Mouse (Mus musculus): Measurements from ENCODE around the gene Mdm2. TPM values are rescaled to one million over a fixed set of nuclear protein-coding genes. Genes with fewer than 3 reads are reported as not detected.

Mdm2 gene
- total and polyA plus RNA-seq, 3 experiments: 24.5 to 51.8 (median 50.1) TPM

GRCm38 (mm10) chr10:117672693-117673092 lies 37.9 kb downstream of the Mdm2 start:
- TF ChIP-seq POLR2A (IDR thresholded peaks at IDR 0.05; ENCODE audit: insufficient read depth, low read depth, low read length): no peak
- TF ChIP-seq EP300 (IDR thresholded peaks at IDR 0.05; ENCODE audit: insufficient read depth, low read depth, low read length): no peak
- no peak for TF ChIP-seq CTCF (IDR thresholded peaks at IDR 0.05)
- no peaks in the 10 kb centered on the region for H3K79me2 ChIP-seq (replicated peaks; ENCODE audit: control insufficient read depth, insufficient read depth, low read length)
- no peaks in the 10 kb centered on the region; the same call in 1 of the 2 replicates for H3K4me1 ChIP-seq (ENCODE audit: control insufficient read depth, insufficient read depth, low read length)
- no peaks in the 10 kb centered on the region for H3K36me3 ChIP-seq (ENCODE audit: control insufficient read depth, insufficient read depth, low read length)
- WGBS: 58% methylated on average over 7 of the region's 7 CpGs
- no peak overlapping the region for H3K9ac ChIP-seq (ENCODE audit: low read depth, low read length)
- intact Hi-C loops (cut with DNase I): loop anchor here (10.0 kb wide), 1 partner anchor 298 kb away; no protein-coding TSS in a partner anchor
- no peak for DNase-seq
- no peak overlapping the region for H3K27ac ChIP-seq
- no peaks in the 10 kb centered on the region for H3K27me3 ChIP-seq (ENCODE audit: control insufficient read depth, insufficient read depth, low read length)
- H3K4me3 ChIP-seq: no peak overlapping the region

GRCm38 (mm10) chr10:117671930-117672666 lies 38.5 kb downstream of the Mdm2 start:
- no peaks in the 10 kb centered on the region for H3K79me2 ChIP-seq (replicated peaks; ENCODE audit: control insufficient read depth, insufficient read depth, low read length)
- WGBS: 85% methylated on average over 13 of the region's 13 CpGs
- no peaks in the 10 kb centered on the region; the same call in 1 of the 2 replicates for H3K4me1 ChIP-seq (ENCODE audit: control insufficient read depth, insufficient read depth, low read length)
- no peak for DNase-seq
- intact Hi-C loops (cut with DNase I): loop anchor here (10.0 kb wide), 1 partner anchor 297 kb away; no protein-coding TSS in a partner anchor
- no peak overlapping the region for H3K9ac ChIP-seq (ENCODE audit: low read depth, low read length)
- H3K27ac ChIP-seq: no peak overlapping the region
- H3K36me3 ChIP-seq (ENCODE audit: control insufficient read depth, insufficient read depth, low read length): no peaks in the 10 kb centered on the region
- no peak for TF ChIP-seq POLR2A (IDR thresholded peaks at IDR 0.05; ENCODE audit: insufficient read depth, low read depth, low read length)
- no peak for TF ChIP-seq EP300 (IDR thresholded peaks at IDR 0.05; ENCODE audit: insufficient read depth, low read depth, low read length)
- no peak for TF ChIP-seq CTCF (IDR thresholded peaks at IDR 0.05)
- no peaks in the 10 kb centered on the region for H3K27me3 ChIP-seq (ENCODE audit: control insufficient read depth, insufficient read depth, low read length)
- H3K4me3 ChIP-seq: no peak overlapping the region

GRCm38 (mm10) chr10:117671266-117671665 lies 39.3 kb downstream of the Mdm2 start:
- intact Hi-C loops (cut with DNase I): loop anchor here (10.0 kb wide), 1 partner anchor 296 kb away; no protein-coding TSS in a partner anchor
- no peaks in the 10 kb centered on the region for H3K36me3 ChIP-seq (ENCODE audit: control insufficient read depth, insufficient read depth, low read length)
- no peaks in the 10 kb centered on the region for H3K79me2 ChIP-seq (replicated peaks; ENCODE audit: control insufficient read depth, insufficient read depth, low read length)
- H3K4me3 ChIP-seq: no peak overlapping the region
- H3K27ac ChIP-seq: no peak overlapping the region
- DNase-seq: no peak
- H3K9ac ChIP-seq (ENCODE audit: low read depth, low read length): no peak overlapping the region
- whole genome bisulfite sequencing: 90% methylated on average over 9 of the region's 9 CpGs
- TF ChIP-seq CTCF (IDR thresholded peaks at IDR 0.05): no peak
- TF ChIP-seq POLR2A (IDR thresholded peaks at IDR 0.05; ENCODE audit: insufficient read depth, low read depth, low read length): no peak
- no peak for TF ChIP-seq EP300 (IDR thresholded peaks at IDR 0.05; ENCODE audit: insufficient read depth, low read depth, low read length)
- no peaks in the 10 kb centered on the region for H3K27me3 ChIP-seq (ENCODE audit: control insufficient read depth, insufficient read depth, low read length)
- H3K4me1 ChIP-seq (ENCODE audit: control insufficient read depth, insufficient read depth, low read length): no peaks in the 10 kb centered on the region; the same call in 1 of the 2 replicates

GRCm38 (mm10) chr10:117670791-117671190 lies 39.8 kb downstream of the Mdm2 start:
- intact Hi-C loops (cut with DNase I): loop anchor here (10.0 kb wide), 1 partner anchor 296 kb away; no protein-coding TSS in a partner anchor
- TF ChIP-seq POLR2A (IDR thresholded peaks at IDR 0.05; ENCODE audit: insufficient read depth, low read depth, low read length) (no peak), EP300 (IDR thresholded peaks at IDR 0.05; ENCODE audit: insufficient read depth, low read depth, low read length) (no peak), CTCF (IDR thresholded peaks at IDR 0.05) (no peak)
- no peaks in the 10 kb centered on the region for H3K27me3 ChIP-seq (ENCODE audit: control insufficient read depth, insufficient read depth, low read length)

GRCm38 (mm10) chr10:117670092-117670491 lies 40.5 kb downstream of the Mdm2 start:
- H3K27me3 ChIP-seq (ENCODE audit: control insufficient read depth, insufficient read depth, low read length): no peaks in the 10 kb centered on the region
- 82% methylated on average over 3 of the region's 3 CpGs for WGBS
- no peaks in the 10 kb centered on the region for H3K79me2 ChIP-seq (replicated peaks; ENCODE audit: control insufficient read depth, insufficient read depth, low read length)
- no peak for DNase-seq
- no peak overlapping the region for H3K27ac ChIP-seq
- H3K4me1 ChIP-seq (ENCODE audit: control insufficient read depth, insufficient read depth, low read length): no peaks in the 10 kb centered on the region
- no peak overlapping the region for H3K9ac ChIP-seq (ENCODE audit: low read depth, low read length)
- intact Hi-C loops (cut with DNase I): loop anchor here (10.0 kb wide), 1 partner anchor 295 kb away; no protein-coding TSS in a partner anchor
- TF ChIP-seq POLR2A (IDR thresholded peaks at IDR 0.05; ENCODE audit: insufficient read depth, low read depth, low read length): no peak
- no peak for TF ChIP-seq EP300 (IDR thresholded peaks at IDR 0.05; ENCODE audit: insufficient read depth, low read depth, low read length)
- no peak for TF ChIP-seq CTCF (IDR thresholded peaks at IDR 0.05)
- no peaks in the 10 kb centered on the region for H3K36me3 ChIP-seq (ENCODE audit: control insufficient read depth, insufficient read depth, low read length)
- H3K4me3 ChIP-seq: no peak overlapping the region

More at GRCm38 (mm10) chr10:117670791-117671190, 39.8 kb downstream of the Mdm2 start:
- H3K9ac ChIP-seq (ENCODE audit: low read depth, low read length): no peak overlapping the region
- DNase-seq: no peak
- WGBS: 85% methylated on average over 5 of the region's 5 CpGs
- no peaks in the 10 kb centered on the region for H3K79me2 ChIP-seq (replicated peaks; ENCODE audit: control insufficient read depth, insufficient read depth, low read length)
- H3K4me1 ChIP-seq (ENCODE audit: control insufficient read depth, insufficient read depth, low read length): no peaks in the 10 kb centered on the region
- H3K36me3 ChIP-seq (ENCODE audit: control insufficient read depth, insufficient read depth, low read length): no peaks in the 10 kb centered on the region
- H3K4me3 ChIP-seq: no peak overlapping the region
- no peak overlapping the region for H3K27ac ChIP-seq
